Mouse (Mus musculus): ENCODE results near the gene Pgpep1l. TPM values are rescaled to one million over a fixed set of nuclear protein-coding genes. Genes with fewer than 3 reads are reported as not detected.
A peak's percentile ranks its signal among the peaks of the same experiment; 100 is the strongest.
"Not testable (repeated sequence)": the region's sequence is repeated elsewhere in the genome, so short reads cannot be mapped to it uniquely, and the experiment has no call there.

The Pgpep1l gene
- polyA plus RNA-seq, 1 experiment from 2014 or later: not detected

- no peak overlapping the region for H3K4me3 ChIP-seq
- no peaks in the 10 kb centered on the region for H3K9me3 ChIP-seq
- H3K9ac ChIP-seq (replicated peaks): no peak overlapping the region
- no peak overlapping the region for H3K4me2 ChIP-seq (replicated peaks)
- H3K27ac ChIP-seq (replicated peaks): no peak overlapping the region
- 93% methylated on average over 19 of the region's 19 CpGs for WGBS
- H3K36me3 ChIP-seq: no peaks in the 10 kb centered on the region
- H3K27me3 ChIP-seq: peaks cover 7% of the 10 kb centered on the region; the same call in 1 of the 2 replicates
- ATAC-seq (replicated peaks): no peak
- peaks cover 15% of the 10 kb centered on the region for H3K4me1 ChIP-seq
Observed at GRCm38 (mm10) chr7:68280352-68280869, 16.4 kb upstream of the Pgpep1l start.

GRCm38 (mm10) chr7:68279481-68279880 lies 15.4 kb upstream of the Pgpep1l start:
- no peak for ATAC-seq (replicated peaks)
- no peaks in the 10 kb centered on the region for H3K36me3 ChIP-seq
- no peak overlapping the region for H3K27ac ChIP-seq (replicated peaks)
- no peaks in the 10 kb centered on the region for H3K9me3 ChIP-seq
- H3K27me3 ChIP-seq: peaks cover 7% of the 10 kb centered on the region; the same call in 1 of the 2 replicates
- peaks cover 15% of the 10 kb centered on the region for H3K4me1 ChIP-seq
- no peak overlapping the region for H3K4me2 ChIP-seq (replicated peaks)
- no peak overlapping the region for H3K9ac ChIP-seq (replicated peaks)
- WGBS: 86% methylated on average over 7 of the region's 7 CpGs
- H3K4me3 ChIP-seq: no peak overlapping the region

- Histone ChIP-seq H3K4me2 (replicated peaks) (no peak overlapping the region), H3K9ac (replicated peaks) (no peak overlapping the region), H3K27me3 (peaks cover 7% of the 10 kb centered on the region; the same call in 1 of the 2 replicates), H3K27ac (replicated peaks) (no peak overlapping the region), H3K4me3 (no peak overlapping the region), H3K9me3 (no peaks in the 10 kb centered on the region), H3K4me1 (peaks cover 15% of the 10 kb centered on the region), H3K36me3 (no peaks in the 10 kb centered on the region)
- WGBS: 78% methylated on average over 6 of the region's 6 CpGs
- no peak for ATAC-seq (replicated peaks)
Observed at GRCm38 (mm10) chr7:68278908-68279307, 14.9 kb upstream of the Pgpep1l start.

GRCm38 (mm10) chr7:68278385-68278784 lies 14.4 kb upstream of the Pgpep1l start:
- Histone ChIP-seq H3K36me3 (no peaks in the 10 kb centered on the region), H3K27ac (replicated peaks) (no peak overlapping the region), H3K9ac (replicated peaks) (no peak overlapping the region), H3K4me2 (replicated peaks) (no peak overlapping the region), H3K4me3 (no peak overlapping the region), H3K4me1 (peaks cover 15% of the 10 kb centered on the region), H3K9me3 (no peaks in the 10 kb centered on the region), H3K27me3 (peaks cover 7% of the 10 kb centered on the region; the same call in 1 of the 2 replicates)
- WGBS: 96% methylated on average over 6 of the region's 6 CpGs
- ATAC-seq (replicated peaks): no peak

GRCm38 (mm10) chr7:68277897-68278270 lies 13.9 kb upstream of the Pgpep1l start:
- no peak overlapping the region for H3K27ac ChIP-seq (replicated peaks)
- H3K36me3 ChIP-seq: no peaks in the 10 kb centered on the region
- 29% methylated on average over 4 of the region's 4 CpGs for whole genome bisulfite sequencing
- ATAC-seq (replicated peaks): no peak
- H3K4me1 ChIP-seq: peaks cover 15% of the 10 kb centered on the region
- no peak overlapping the region for H3K9ac ChIP-seq (replicated peaks)
- H3K9me3 ChIP-seq: no peaks in the 10 kb centered on the region
- H3K4me2 ChIP-seq (replicated peaks): no peak overlapping the region
- peaks cover 7% of the 10 kb centered on the region; the same call in 1 of the 2 replicates for H3K27me3 ChIP-seq
- no peak overlapping the region for H3K4me3 ChIP-seq

- no peak for ATAC-seq (replicated peaks)
- Histone ChIP-seq H3K4me1 (peaks cover 15% of the 10 kb centered on the region), H3K4me2 (replicated peaks) (no peak overlapping the region), H3K27me3 (peaks cover 7% of the 10 kb centered on the region; the same call in 1 of the 2 replicates), H3K9me3 (no peaks in the 10 kb centered on the region), H3K4me3 (no peak overlapping the region), H3K27ac (replicated peaks) (no peak overlapping the region), H3K9ac (replicated peaks) (no peak overlapping the region), H3K36me3 (no peaks in the 10 kb centered on the region)
- WGBS: 43% methylated on average over 11 of the region's 11 CpGs
Observed at GRCm38 (mm10) chr7:68277054-68277896, 13.2 kb upstream of the Pgpep1l start.

- Histone ChIP-seq H3K4me1 (peaks cover 15% of the 10 kb centered on the region), H3K36me3 (no peaks in the 10 kb centered on the region), H3K27ac (replicated peaks) (no peak overlapping the region), H3K4me2 (replicated peaks) (peak overlapping the region; percentile 49), H3K27me3 (peaks cover 7% of the 10 kb centered on the region; the same call in 1 of the 2 replicates), H3K9ac (replicated peaks) (0 out of 2 replicates have a peak overlapping the region, but pooled peaks have one; percentile 12), H3K4me3 (peak overlapping the region; percentile 27), H3K9me3 (no peaks in the 10 kb centered on the region)
- 0 out of 2 replicates have a peak, but pooled peaks have one; percentile 35 for ATAC-seq (replicated peaks)
- 4% methylated on average over 36 of the region's 36 CpGs for whole genome bisulfite sequencing
Observed at GRCm38 (mm10) chr7:68275838-68276731, 12.1 kb upstream of the Pgpep1l start.

- Histone ChIP-seq H3K4me2 (replicated peaks) (peak overlapping the region; percentile 49), H3K9ac (replicated peaks) (0 out of 2 replicates have a peak overlapping the region, but pooled peaks have one; percentile 12), H3K4me3 (peak overlapping the region; percentile 27), H3K4me1 (peaks cover 15% of the 10 kb centered on the region)
- not testable (repeated sequence) for H3K27me3 ChIP-seq; H3K27ac ChIP-seq (replicated peaks); H3K36me3 ChIP-seq; ATAC-seq (replicated peaks); H3K9me3 ChIP-seq
- WGBS: 49% methylated on average over 9 of the region's 9 CpGs
Observed at GRCm38 (mm10) chr7:68275445-68275837, 11.4 kb upstream of the Pgpep1l start.

- Histone ChIP-seq H3K4me2 (replicated peaks) (no peak overlapping the region), H3K9me3 (no peaks in the 10 kb centered on the region), H3K4me1 (peaks cover 15% of the 10 kb centered on the region), H3K9ac (replicated peaks) (no peak overlapping the region), H3K27ac (replicated peaks) (no peak overlapping the region), H3K4me3 (no peak overlapping the region), H3K36me3 (no peaks in the 10 kb centered on the region), H3K27me3 (peaks cover 7% of the 10 kb centered on the region; the same call in 1 of the 2 replicates)
- no peak for ATAC-seq (replicated peaks)
- WGBS: 77% methylated on average over 9 of the region's 9 CpGs
Observed at GRCm38 (mm10) chr7:68274951-68275350, 10.9 kb upstream of the Pgpep1l start.

GRCm38 (mm10) chr7:68274218-68274617 lies 10.2 kb upstream of the Pgpep1l start:
- no peak for ATAC-seq (replicated peaks)

GRCm38 (mm10) chr7:68273515-68273914 lies 9.5 kb upstream of the Pgpep1l start, which contains the start of gene Fam169b:
Gene Fam169b (plus strand): TSS chr7:68273839.
- Histone ChIP-seq H3K9ac (replicated peaks) (no peak within 1 kb of the TSS), H3K9me3 (no peaks in the 10 kb centered on the region), H3K4me2 (replicated peaks) (no peak within 1 kb of the TSS), H3K27me3 (peaks cover 7% of the 10 kb centered on the region; the same call in 1 of the 2 replicates), H3K4me1 (peaks cover 15% of the 10 kb centered on the region), H3K27ac (replicated peaks) (no peak within 1 kb of the TSS), H3K36me3 (no peaks in the 10 kb centered on the region), H3K4me3 (no peak within 1 kb of the TSS)
- no peak for ATAC-seq (replicated peaks)

More at GRCm38 (mm10) chr7:68274218-68274617, 10.2 kb upstream of the Pgpep1l start:
- Histone ChIP-seq H3K9me3 (no peaks in the 10 kb centered on the region), H3K9ac (replicated peaks) (no peak overlapping the region), H3K27ac (replicated peaks) (no peak overlapping the region), H3K27me3 (peaks cover 7% of the 10 kb centered on the region; the same call in 1 of the 2 replicates), H3K4me3 (no peak overlapping the region), H3K4me2 (replicated peaks) (no peak overlapping the region), H3K36me3 (no peaks in the 10 kb centered on the region), H3K4me1 (peaks cover 15% of the 10 kb centered on the region)
- 42% methylated on average over 2 of the region's 2 CpGs for WGBS
